Mouse (Mus musculus): ENCODE measurements around the gene Rhbdd3. TPM values are rescaled to one million over a fixed set of nuclear protein-coding genes. Genes with fewer than 3 reads are reported as not detected.

The Rhbdd3 gene
- 3.1 TPM for polyA plus RNA-seq (2017; shearing (Covaris generic))

DNA sequence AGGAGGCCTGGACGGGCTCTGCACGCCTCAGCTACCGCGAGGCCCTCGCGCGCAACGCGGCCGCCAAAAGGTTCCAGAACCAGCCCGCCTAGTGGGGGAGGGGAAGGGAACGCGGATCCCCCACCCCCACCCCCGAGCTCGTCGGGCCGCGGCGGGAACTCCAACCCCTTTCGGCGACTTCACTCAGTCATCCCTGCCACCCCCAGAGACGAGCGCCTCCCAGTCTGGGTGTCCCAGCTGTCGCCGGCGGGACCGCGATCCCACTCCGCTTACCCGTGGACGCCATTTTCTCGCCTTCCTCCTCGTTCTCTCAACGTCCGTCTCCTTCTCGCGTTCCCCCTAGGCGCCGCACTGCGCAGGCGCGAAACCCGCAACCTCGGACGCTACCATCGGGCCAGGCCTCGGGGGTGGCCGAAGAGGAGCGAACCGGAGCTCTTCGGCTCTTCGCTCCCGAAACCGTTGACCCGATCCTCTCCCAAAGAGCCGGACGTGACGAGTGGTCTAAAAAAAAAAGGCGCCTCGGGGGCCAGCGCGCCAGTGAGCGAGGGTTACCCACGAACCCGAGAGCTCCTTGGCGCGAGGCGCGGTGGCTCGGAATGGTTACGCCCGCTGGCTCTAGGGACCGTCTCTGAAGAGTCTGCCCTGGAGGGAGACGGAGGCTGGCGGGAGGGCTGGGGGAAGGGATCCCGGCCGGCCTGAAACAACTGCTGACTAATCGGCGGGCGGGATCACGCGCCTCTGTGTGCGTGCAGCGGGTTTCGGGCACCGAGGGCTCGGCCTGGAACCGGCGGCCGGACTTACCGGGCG is at the start of gene Rhbdd3, which contains the start of gene Ewsr1:
TSS of gene Rhbdd3 (plus strand) at position 191 of the 807 bp plus-strand sequence.
TSS of gene Ewsr1 (minus strand) at position 531 of the 807 bp plus-strand sequence.

DNA sequence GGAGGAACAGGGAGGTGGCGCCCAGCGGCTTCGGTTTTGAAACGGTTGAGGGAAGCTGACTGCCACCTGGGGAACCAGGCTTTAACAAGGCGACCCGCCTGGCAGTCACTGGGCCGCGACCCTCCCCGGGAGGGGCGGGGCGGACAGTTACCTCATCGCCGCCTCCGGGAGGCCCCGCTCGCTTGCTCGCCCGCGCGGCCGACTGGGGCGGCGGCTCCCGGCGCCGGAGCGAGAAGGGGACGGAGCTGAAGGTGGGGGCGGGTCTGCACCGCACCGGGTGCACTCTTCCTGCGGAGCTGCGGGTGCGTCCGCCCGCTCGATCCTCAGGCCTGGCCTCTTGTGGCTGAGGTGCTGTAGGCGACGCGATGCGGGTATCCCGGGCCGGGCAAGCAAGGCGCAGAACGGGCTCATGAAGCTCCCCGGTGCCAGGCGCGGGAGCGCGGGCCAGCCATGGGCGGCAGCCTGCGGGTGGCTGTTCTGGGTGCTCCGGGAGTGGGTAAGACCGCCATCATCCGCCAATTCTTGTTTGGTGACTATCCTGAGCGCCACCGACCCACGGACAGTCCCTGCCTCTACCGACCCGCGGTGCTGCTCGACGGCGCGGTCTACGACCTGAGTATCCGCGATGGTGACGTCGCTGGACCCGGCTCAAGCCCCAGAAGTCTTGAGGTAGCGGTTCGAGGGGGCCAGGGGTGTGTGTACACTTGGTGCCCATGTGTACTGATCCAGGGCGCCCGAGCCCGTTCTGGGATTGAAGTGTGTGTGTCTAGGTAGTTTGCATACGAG is 40.7 kb upstream of the Rhbdd3 start, which contains the start of gene Rasl10a:
TSS of gene Rasl10a (plus strand) at position 273 of the 786 bp plus-strand sequence.

DNA sequence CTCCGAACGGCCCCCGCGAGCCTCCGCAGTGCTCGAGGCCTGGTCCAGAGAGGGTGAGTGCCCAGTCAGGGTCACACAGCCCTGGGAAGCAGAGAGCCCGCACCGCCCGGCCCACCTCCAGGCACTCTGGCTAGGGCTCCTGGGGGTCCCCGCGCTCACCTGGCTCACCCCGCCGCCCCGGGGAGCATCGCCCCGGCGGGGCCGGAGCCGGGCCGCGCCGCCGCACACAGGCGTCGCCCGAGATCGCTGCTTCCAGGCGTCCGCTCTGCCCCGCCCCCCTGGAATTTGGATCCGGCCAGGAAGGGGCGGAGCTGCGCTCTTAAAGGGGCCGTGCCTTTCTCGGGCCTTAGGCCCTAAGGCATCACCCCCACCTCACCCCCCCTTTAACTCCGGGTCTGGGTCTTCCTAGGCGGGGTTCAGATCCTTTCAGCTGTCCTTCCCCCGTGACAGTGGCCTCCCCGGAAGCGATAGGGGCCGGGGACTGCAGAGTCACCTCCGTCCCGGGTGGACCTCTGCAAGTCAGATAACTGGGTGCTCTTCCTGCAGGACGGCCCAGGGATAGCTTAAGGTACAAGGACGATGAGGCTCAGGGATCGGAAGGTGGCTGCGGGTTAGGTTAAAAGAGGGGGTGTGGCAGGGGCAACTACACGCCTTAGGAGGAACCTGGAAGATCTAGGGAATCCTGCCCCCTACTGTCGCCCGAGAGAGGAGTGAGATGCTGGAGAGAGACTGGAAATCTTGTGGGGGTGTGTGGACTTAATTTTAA is 33.5 kb upstream of the Rhbdd3 start, which contains the start of gene Gas2l1:
TSS of gene Gas2l1 (minus strand) at position 272 of the 766 bp plus-strand sequence.

DNA sequence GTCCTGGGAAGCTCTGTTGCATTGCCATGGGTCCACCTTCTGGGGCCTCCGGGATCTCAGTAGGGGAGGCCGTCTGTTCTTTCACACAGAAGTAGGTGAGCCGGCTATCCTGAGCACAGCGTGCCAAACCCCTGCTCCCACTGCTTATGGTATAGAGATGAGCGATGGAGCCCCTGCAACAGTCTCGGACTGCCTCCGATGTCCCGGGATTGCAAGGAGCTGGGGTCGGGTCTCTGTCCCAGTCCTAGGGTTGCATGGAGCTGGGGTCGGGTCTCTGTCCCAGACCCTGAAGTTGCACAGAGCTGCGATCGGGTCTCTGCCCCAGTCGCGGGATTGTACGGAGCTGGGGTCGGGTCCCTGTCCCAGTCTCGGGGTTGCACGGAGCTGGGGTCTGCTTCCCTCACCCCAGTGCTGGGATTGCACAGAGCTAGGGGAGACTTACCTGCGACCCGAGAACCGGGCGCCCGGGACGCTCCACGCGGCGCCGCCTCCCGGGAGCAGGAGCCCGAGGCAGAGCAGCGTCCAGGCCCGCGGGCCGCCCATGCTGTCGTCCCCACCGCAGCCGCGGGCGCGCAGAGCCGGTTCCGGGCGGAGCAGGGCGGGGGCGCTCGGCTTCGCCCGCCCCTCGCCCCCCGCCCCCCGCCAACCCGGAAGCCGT is 53.1 kb downstream of the Rhbdd3 start, which contains the start of gene Emid1:
TSS of gene Emid1 (minus strand) at position 578 of the 658 bp plus-strand sequence.

Other genes starting within 250 kb of the Rhbdd3 start
- 47.5 TPM for gene Nf2, start 249.4 kb upstream of the Rhbdd3 start, polyA plus RNA-seq (2017; shearing (Covaris generic))
- gene Nipsnap1, start 225.0 kb upstream of the Rhbdd3 start, polyA plus RNA-seq (2017; shearing (Covaris generic)) = 18.9 TPM
- 27.2 TPM for gene Thoc5, start 203.6 kb upstream of the Rhbdd3 start, polyA plus RNA-seq (2017; shearing (Covaris generic))
- 8.4 TPM for gene Nefh, start 150.9 kb upstream of the Rhbdd3 start, polyA plus RNA-seq (2017; shearing (Covaris generic))
- gene Ap1b1, start 112.1 kb upstream of the Rhbdd3 start, polyA plus RNA-seq (2017; shearing (Covaris generic)) = 110 TPM
- gene Rasl10a, start 40.8 kb upstream of the Rhbdd3 start, polyA plus RNA-seq (2017; shearing (Covaris generic)) = not detected
- gene Gas2l1, start 33.6 kb upstream of the Rhbdd3 start, polyA plus RNA-seq (2017; shearing (Covaris generic)) = 10.8 TPM
- gene Ewsr1, start 340 bp downstream of the Rhbdd3 start, polyA plus RNA-seq (2017; shearing (Covaris generic)) = 722 TPM
- gene Emid1, start 53.3 kb downstream of the Rhbdd3 start, polyA plus RNA-seq (2017; shearing (Covaris generic)) = 0.78 TPM
- 17.0 TPM for gene Kremen1, start 162.6 kb downstream of the Rhbdd3 start, polyA plus RNA-seq (2017; shearing (Covaris generic))